Mouse (Mus musculus): Measurements from ENCODE around the gene Zgpat. TPM values are rescaled to one million over a fixed set of nuclear protein-coding genes. Genes with fewer than 3 reads are reported as not detected.

Gene Zgpat
- total and polyA plus RNA-seq, 3 experiments: 19.3 to 23.9 (median 20.9) TPM

GRCm38 (mm10) chr2:181381107-181381506 lies 16.4 kb downstream of the Zgpat start:
- TF ChIP-seq MXI1 (IDR thresholded peaks at IDR 0.05; ENCODE audit: low read depth, low read length): no peak
- TF ChIP-seq NELFE (IDR thresholded peaks at IDR 0.05; ENCODE audit: low read depth, low read length): peak; percentile 27; the same call in 1 of the 2 replicates
- peak; percentile 33; the same call in 1 of the 2 replicates for TF ChIP-seq POLR2A (IDR thresholded peaks at IDR 0.05; ENCODE audit: low read depth, low read length)
- TF ChIP-seq NRF1 (IDR thresholded peaks at IDR 0.05; ENCODE audit: low read depth, low read length): peak; percentile 73
- TF ChIP-seq ELF1 (IDR thresholded peaks at IDR 0.05; ENCODE audit: low read depth, low read length): peak; percentile 74
- TF ChIP-seq GABPA (IDR thresholded peaks at IDR 0.05; ENCODE audit: insufficient replicate concordance, low read depth, low read length): no peak
- TF ChIP-seq TCF12 (IDR thresholded peaks at IDR 0.05; ENCODE audit: low read depth, low read length): no peak
- dilution Hi-C loops (cut with MboI; ENCODE audit: extremely low pct_ligation_motif_present, extremely low pct_unique_long_range_greater_than_20kb, low sequenced_read_pairs): no loop called here
- Histone ChIP-seq H3K9me3 (replicated peaks; ENCODE audit: low read length) (no peaks in the 10 kb centered on the region), H3K9ac (ENCODE audit: insufficient read depth, low read depth) (peak overlapping the region; percentile 70), H3K4me1 (ENCODE audit: control insufficient read depth in 1 of 2, insufficient read depth in 2 of 2) (peaks cover 19 to 44% of the 10 kb centered on the region in 2 experiments), H3K4me2 (ENCODE audit: insufficient read depth, low read depth, poor library complexity, severe bottlenecking) (peak overlapping the region; percentile 62), H3K4me3 (replicated peaks in 1 of 3; ENCODE audit: low read depth in 2 of 3, low read length in 2 of 3, poor library complexity in 1 of 3) (peak overlapping the region; percentile 55 to 63 (median 62)), H3K36me3 (replicated peaks in 1 of 2; ENCODE audit: control insufficient read depth in 1 of 2, insufficient read depth in 1 of 2, low read length in 1 of 2) (peaks cover 56 to 91% of the 10 kb centered on the region in 2 experiments), H3K79me2 (replicated peaks; ENCODE audit: control insufficient read depth, extremely low read depth, insufficient read depth, poor library complexity, severe bottlenecking) (peaks cover 8% of the 10 kb centered on the region; the same call in 1 of the 2 replicates), H3K27ac (ENCODE audit: insufficient read depth, low read depth) (peak overlapping the region; percentile 59), H3K27me3 (replicated peaks) (no peaks in the 10 kb centered on the region)
- peak; percentile 61 for DNase-seq (ENCODE audit: extremely low read depth)
- in situ Hi-C loops (cut with MboI; ENCODE audit: low pct_ligation_motif_present, low pct_unique_long_range_greater_than_20kb, low sequenced_read_pairs): no loop called here

- Histone ChIP-seq H3K36me3 (replicated peaks in 1 of 2; ENCODE audit: control insufficient read depth in 1 of 2, insufficient read depth in 1 of 2, low read length in 1 of 2) (peaks cover 61 to 93% of the 10 kb centered on the region in 2 experiments), H3K9ac (ENCODE audit: insufficient read depth, low read depth) (peak overlapping the region; percentile 70), H3K9me3 (replicated peaks; ENCODE audit: low read length) (no peaks in the 10 kb centered on the region), H3K27ac (ENCODE audit: insufficient read depth, low read depth) (peak overlapping the region; percentile 59), H3K4me1 (ENCODE audit: control insufficient read depth in 1 of 2, insufficient read depth in 2 of 2) (peaks cover 19 to 40% of the 10 kb centered on the region in 2 experiments), H3K27me3 (replicated peaks) (no peaks in the 10 kb centered on the region), H3K4me3 (replicated peaks in 1 of 3; ENCODE audit: low read depth in 2 of 3, low read length in 2 of 3, poor library complexity in 1 of 3) (peak overlapping the region; percentile 55 to 63 (median 62)), H3K79me2 (replicated peaks; ENCODE audit: control insufficient read depth, extremely low read depth, insufficient read depth, poor library complexity, severe bottlenecking) (0 out of 2 replicates have a peak, but pooled peaks cover 3% of the 10 kb centered on the region), H3K4me2 (ENCODE audit: insufficient read depth, low read depth, poor library complexity, severe bottlenecking) (peak overlapping the region; percentile 62)
- dilution Hi-C loops (cut with MboI; ENCODE audit: extremely low pct_ligation_motif_present, extremely low pct_unique_long_range_greater_than_20kb, low sequenced_read_pairs): no loop called here
- DNase-seq (ENCODE audit: extremely low read depth): peak; percentile 65
- in situ Hi-C loops (cut with MboI; ENCODE audit: low pct_ligation_motif_present, low pct_unique_long_range_greater_than_20kb, low sequenced_read_pairs): no loop called here
- TF ChIP-seq TBP (conservative IDR thresholded peaks at IDR 0.05; ENCODE audit: low read depth, low read length) (0 out of 2 replicates have a peak, but pooled peaks have one; percentile 25), POLR2AphosphoS2 (IDR thresholded peaks at IDR 0.05; ENCODE audit: low read depth, low read length) (no peak), CHD1 (IDR thresholded peaks at IDR 0.05; ENCODE audit: low read depth, low read length) (no peak), MAX (IDR thresholded peaks at IDR 0.05; ENCODE audit: low read length) (0 out of 2 replicates have a peak, but pooled peaks have one; percentile 21), ZNF384 (IDR thresholded peaks at IDR 0.05; ENCODE audit: low read depth, low read length) (no peak), IRF4 (IDR thresholded peaks at IDR 0.05; ENCODE audit: low read depth, low read length) (peak; percentile 95), ZC3H11A (IDR thresholded peaks at IDR 0.05; ENCODE audit: low read depth, low read length) (no peak), TCF12 (IDR thresholded peaks at IDR 0.05; ENCODE audit: low read depth, low read length) (peak; percentile 72), JUND (conservative IDR thresholded peaks at IDR 0.05; ENCODE audit: low read depth, low read length) (peak; percentile 83), MXI1 (IDR thresholded peaks at IDR 0.05; ENCODE audit: low read depth, low read length) (0 out of 2 replicates have a peak, but pooled peaks have one; percentile 40), MYC (IDR thresholded peaks at IDR 0.05; ENCODE audit: low read depth, low read length) (no peak), NRF1 (IDR thresholded peaks at IDR 0.05; ENCODE audit: low read depth, low read length) (no peak), MEF2A (IDR thresholded peaks at IDR 0.05; ENCODE audit: borderline replicate concordance, low read depth, low read length) (peak; percentile 68; the same call in 1 of the 2 replicates), USF2 (conservative IDR thresholded peaks at IDR 0.05; ENCODE audit: low read depth, low read length) (no peak), PAX5 (IDR thresholded peaks at IDR 0.05; ENCODE audit: low read length) (no peak), KAT2A (IDR thresholded peaks at IDR 0.05; ENCODE audit: insufficient replicate concordance, low read length) (no peak), E2F4 (IDR thresholded peaks at IDR 0.05; ENCODE audit: insufficient replicate concordance, low read depth, low read length) (no peak), JUN (IDR thresholded peaks at IDR 0.05; ENCODE audit: insufficient read depth, low read depth, low read length) (peak; percentile 43; the same call in 1 of the 2 replicates), CHD2 (IDR thresholded peaks at IDR 0.05; ENCODE audit: low read length) (0 out of 2 replicates have a peak, but pooled peaks have one; percentile 35), ELF1 (IDR thresholded peaks at IDR 0.05; ENCODE audit: low read depth, low read length) (0 out of 2 replicates have a peak, but pooled peaks have one; percentile 25), HCFC1 (IDR thresholded peaks at IDR 0.05; ENCODE audit: low read depth, low read length) (no peak), RCOR1 (conservative IDR thresholded peaks at IDR 0.05; ENCODE audit: low read depth, low read length) (peak; percentile 69; the same call in 1 of the 2 replicates), ZKSCAN1 (IDR thresholded peaks at IDR 0.05; ENCODE audit: borderline replicate concordance, low read depth, low read length) (no peak), RAD21 (IDR thresholded peaks at IDR 0.05; ENCODE audit: low read depth, low read length) (peak; percentile 7), NELFE (IDR thresholded peaks at IDR 0.05; ENCODE audit: low read depth, low read length) (no peak), UBTF (IDR thresholded peaks at IDR 0.05; ENCODE audit: low read depth, low read length) (no peak), ZMIZ1 (IDR thresholded peaks at IDR 0.05; ENCODE audit: low read depth, low read length) (no peak)
These were observed 17.0 kb downstream of the Zgpat start for GRCm38 (mm10) chr2:181381631-181382306.

Data from CH12.LX (cell line).